Mouse (Mus musculus): ENCODE measurements at regions not wholly inside any gene's neighbourhood (a gene's known extent, or its start where the extent isn't known, plus 50 kb on each side); places are given as distances from the start of the nearest gene placed in this dataset.

DNA sequence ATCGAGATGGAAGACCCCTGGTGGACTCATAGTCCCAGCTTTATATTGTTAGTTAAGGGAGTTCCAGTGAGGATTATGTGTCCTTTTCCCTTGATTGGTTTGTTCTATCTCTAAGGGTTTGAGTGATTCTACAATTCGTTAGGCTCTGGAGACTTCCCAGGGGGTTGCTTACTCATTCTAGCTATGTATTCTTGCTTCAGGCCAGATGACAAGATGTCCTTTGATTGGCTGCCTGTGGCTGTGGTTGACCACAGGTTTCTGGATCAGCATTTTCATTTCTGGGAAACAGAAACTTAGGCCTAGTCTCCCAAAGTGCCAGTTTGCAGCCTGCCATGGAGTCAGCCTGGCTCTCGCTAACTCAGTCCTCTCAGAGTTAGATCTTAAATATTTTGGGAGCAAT, 119.3 kb upstream of the H2al1n start:
- no peak for DNase-seq (ENCODE audit: low spot score)

DNA sequence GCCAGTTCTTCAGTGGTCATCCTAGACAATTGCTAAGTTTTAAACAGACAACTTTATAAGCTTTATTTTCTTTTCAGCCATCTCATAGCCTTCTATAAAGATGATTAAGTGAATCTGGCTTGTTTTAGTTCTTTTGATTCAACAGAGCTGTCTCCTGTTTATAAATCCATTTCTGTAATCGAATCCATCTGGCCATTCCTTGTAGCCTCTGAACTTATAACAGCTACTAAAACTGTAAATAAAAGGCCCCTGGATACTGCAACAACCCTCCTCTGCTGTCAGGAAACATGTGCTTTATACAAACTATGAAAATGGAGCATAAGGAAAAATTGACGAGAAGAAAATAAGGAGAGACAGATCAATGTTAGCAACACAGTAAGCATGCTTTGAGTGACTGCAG, 77.4 kb upstream of the H2al1n start:
- no peak for DNase-seq (ENCODE audit: low spot score)

DNA sequence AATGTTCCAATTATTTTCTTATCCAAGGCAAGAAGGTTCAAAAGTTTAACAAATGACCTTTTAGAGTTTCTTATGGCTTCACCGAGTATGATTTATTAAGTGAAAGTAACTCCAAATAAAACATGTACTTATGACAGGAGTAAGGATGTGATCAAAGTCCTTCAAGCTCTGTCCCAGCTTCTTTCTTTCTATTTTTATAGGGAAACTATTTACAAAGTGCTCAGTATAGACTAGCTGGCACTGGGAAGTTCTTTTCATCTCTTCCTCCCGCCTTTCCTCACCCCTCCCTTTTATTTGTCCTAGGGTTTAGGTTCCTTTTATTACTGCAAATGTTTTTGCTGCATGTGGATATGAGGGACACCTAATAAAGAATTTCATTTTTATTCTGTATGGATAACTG, 76.3 kb upstream of the H2al1n start:
- DNase-seq (ENCODE audit: low spot score) = no peak

DNA sequence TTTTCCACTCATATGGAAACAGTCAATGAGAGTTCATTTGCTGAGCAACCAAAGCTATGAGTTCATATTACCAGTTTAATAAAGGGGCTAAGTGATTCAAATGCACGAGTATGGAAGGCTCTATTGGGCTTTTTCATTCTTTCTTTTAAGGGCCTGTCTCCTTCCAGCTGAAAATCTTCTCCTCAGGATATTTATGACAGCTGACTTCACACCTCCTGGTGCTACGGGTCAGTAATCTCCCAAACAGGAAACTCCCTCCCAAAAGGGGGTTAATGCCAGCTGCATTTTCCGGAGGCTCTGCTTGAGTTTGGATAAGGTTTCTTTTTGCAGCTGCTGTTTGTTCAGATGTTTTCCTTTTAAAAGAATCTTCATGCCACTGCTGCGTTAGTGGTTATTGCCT, 72.5 kb upstream of the H2al1n start:
- DNase-seq (ENCODE audit: low spot score) = peak; percentile 3
